Mouse (Mus musculus): Measurements from ENCODE around the gene Lhpp. TPM values are rescaled to one million over a fixed set of nuclear protein-coding genes. Genes with fewer than 3 reads are reported as not detected.

Lhpp gene
- polyA plus RNA-seq, 1 experiment from 2014 or later, result 9.3 TPM

DNA sequence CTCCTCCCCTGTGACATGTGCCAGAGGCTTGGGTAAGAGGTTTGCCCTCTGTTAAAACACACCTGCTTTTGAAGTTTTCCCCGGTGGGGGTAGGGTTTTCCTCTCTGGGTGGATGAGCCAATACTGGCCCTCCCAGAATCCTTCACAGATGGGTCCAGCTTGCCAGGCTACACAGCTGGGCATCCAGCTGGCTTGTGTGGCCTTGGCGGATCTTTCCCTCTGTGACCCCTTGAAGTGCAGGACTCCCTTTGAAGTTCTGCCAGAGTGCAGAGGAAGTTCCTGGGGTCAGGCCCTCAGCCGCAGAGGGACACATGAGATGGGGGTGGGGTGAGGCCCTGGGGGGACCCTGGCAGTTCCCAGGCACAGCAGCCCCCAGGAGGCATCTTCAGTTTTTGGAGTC lies 4.9 kb downstream of the Lhpp start:
- Histone ChIP-seq H3K9ac (ENCODE audit: low read length) (no peak overlapping the region), H3K4me2 (replicated peaks; ENCODE audit: low read depth) (no peak overlapping the region), H3K27ac (replicated peaks) (no peak overlapping the region), H3K36me3 (ENCODE audit: control insufficient read depth, insufficient read depth, low read length) (no peaks in the 10 kb centered on the region), H3K4me1 (replicated peaks; ENCODE audit: control insufficient read depth, insufficient read depth) (no peaks in the 10 kb centered on the region), H3K9me3 (ENCODE audit: control insufficient read depth, low read length) (no peaks in the 10 kb centered on the region), H3K4me3 (ENCODE audit: low read depth, low read length) (no peak overlapping the region), H3K27me3 (ENCODE audit: control insufficient read depth, insufficient read depth, low read length) (no peaks in the 10 kb centered on the region)
- 47% methylated on average over 3 of the region's 3 CpGs for WGBS
- TF ChIP-seq CTCF (IDR thresholded peaks at IDR 0.05; ENCODE audit: low read depth), result no peak
- TF ChIP-seq EP300 (optimal IDR thresholded peaks at IDR 0.05), result no peak
- DNase-seq (ENCODE audit: low spot score) (no peak), ATAC-seq (ENCODE audit: low FRiP score, low TSS enrichment) (no peak)

DNA sequence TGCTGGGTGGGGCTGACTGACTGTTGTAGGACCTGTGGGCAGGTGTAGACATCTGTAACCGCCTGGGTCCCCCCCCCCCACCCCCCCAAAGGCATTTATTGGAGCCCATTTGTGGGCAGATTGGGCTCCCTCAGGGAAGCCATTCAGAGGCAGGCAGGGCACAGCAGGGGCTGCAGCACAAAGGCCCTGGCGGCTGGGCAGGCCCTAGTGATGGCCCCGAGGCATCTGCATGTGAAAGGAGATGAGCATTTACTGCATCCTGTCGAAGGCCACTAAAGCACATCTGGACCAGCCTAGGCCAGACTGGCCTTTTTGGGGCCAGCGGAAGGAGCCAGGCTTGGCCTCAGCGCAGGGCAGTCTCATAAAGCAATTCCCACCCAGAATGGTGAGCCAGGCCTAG lies 6.0 kb downstream of the Lhpp start:
- DNase-seq (ENCODE audit: low spot score), result no peak
- Histone ChIP-seq H3K9ac (ENCODE audit: low read length) (no peak overlapping the region), H3K27ac (replicated peaks) (no peak overlapping the region), H3K27me3 (ENCODE audit: control insufficient read depth, insufficient read depth, low read length) (no peaks in the 10 kb centered on the region), H3K36me3 (ENCODE audit: control insufficient read depth, insufficient read depth, low read length) (no peaks in the 10 kb centered on the region), H3K4me2 (replicated peaks; ENCODE audit: low read depth) (no peak overlapping the region), H3K9me3 (ENCODE audit: control insufficient read depth, low read length) (no peaks in the 10 kb centered on the region), H3K4me3 (ENCODE audit: low read depth, low read length) (no peak overlapping the region), H3K4me1 (replicated peaks; ENCODE audit: control insufficient read depth, insufficient read depth) (no peaks in the 10 kb centered on the region)
- 68% methylated on average over 6 of the region's 6 CpGs for WGBS
- ATAC-seq (ENCODE audit: low FRiP score, low TSS enrichment), result no peak
- TF ChIP-seq EP300 (optimal IDR thresholded peaks at IDR 0.05), result no peak
- TF ChIP-seq CTCF (IDR thresholded peaks at IDR 0.05; ENCODE audit: low read depth), result no peak

DNA sequence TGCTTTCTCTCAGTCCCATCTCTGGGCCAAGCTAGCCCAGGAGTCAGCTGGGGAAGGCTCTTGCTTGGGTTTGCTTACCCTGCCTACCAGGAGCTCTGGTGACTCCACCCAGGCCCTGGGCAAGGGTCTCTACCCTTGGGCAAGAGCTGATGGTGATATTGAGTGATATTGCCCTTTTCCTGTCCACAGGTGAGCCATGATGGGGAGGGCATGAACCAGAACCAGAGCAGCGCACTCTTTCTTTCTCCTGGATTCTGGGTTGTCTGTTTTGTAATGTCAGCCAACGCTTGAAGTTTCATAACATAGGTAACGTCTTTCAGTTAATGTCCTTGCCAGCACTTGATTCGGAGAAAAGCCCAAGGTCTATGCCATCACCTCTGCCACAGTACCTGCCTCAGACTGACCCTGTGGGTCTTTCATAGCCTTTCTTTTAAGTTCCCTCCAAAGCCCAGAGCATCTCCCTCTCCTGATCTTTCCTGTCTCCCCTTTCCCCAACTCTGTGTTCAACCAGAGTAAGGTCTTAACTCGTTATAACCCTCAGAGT lies 6.7 kb downstream of the Lhpp start:
- no peak overlapping the region for H3K4me2 ChIP-seq (replicated peaks; ENCODE audit: low read depth)
- WGBS, result 81% methylated on average over 5 of the region's 5 CpGs
- no peak for TF ChIP-seq EP300 (optimal IDR thresholded peaks at IDR 0.05)
- TF ChIP-seq CTCF (IDR thresholded peaks at IDR 0.05; ENCODE audit: low read depth), result no peak
- no peaks in the 10 kb centered on the region for H3K27me3 ChIP-seq (ENCODE audit: control insufficient read depth, insufficient read depth, low read length)
- H3K4me3 ChIP-seq (ENCODE audit: low read depth, low read length), result no peak overlapping the region
- H3K4me1 ChIP-seq (replicated peaks; ENCODE audit: control insufficient read depth, insufficient read depth), result no peaks in the 10 kb centered on the region
- no peak overlapping the region for H3K27ac ChIP-seq (replicated peaks)
- ATAC-seq (ENCODE audit: low FRiP score, low TSS enrichment) (no peak), DNase-seq (ENCODE audit: low spot score) (no peak)
- no peaks in the 10 kb centered on the region for H3K36me3 ChIP-seq (ENCODE audit: control insufficient read depth, insufficient read depth, low read length)
- no peaks in the 10 kb centered on the region for H3K9me3 ChIP-seq (ENCODE audit: control insufficient read depth, low read length)
- H3K9ac ChIP-seq (ENCODE audit: low read length), result no peak overlapping the region

DNA sequence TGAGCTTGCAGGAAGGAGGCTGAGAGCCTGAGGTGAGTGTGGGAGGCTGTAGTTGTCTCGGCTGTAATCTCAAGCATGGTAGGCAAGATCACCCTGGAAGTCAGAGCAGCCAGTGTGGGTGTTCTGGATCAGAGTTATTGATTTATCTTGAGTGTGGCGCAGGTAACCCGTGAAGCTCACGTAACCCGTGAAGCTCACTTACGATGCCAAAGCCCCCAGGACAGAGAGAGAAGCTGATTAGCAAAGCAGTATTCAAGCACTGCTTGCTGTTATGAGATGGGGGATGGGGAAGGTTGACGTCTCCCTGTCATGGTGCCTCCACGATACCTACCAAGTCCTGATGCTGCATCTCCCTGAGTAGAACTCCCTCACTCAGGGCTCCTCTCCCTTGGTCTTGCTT lies 9.1 kb downstream of the Lhpp start:
- no peaks in the 10 kb centered on the region for H3K36me3 ChIP-seq (ENCODE audit: control insufficient read depth, insufficient read depth, low read length)
- no peaks in the 10 kb centered on the region for H3K9me3 ChIP-seq (ENCODE audit: control insufficient read depth, low read length)
- H3K27ac ChIP-seq (replicated peaks), result no peak overlapping the region
- DNase-seq (ENCODE audit: low spot score), result no peak
- H3K4me1 ChIP-seq (replicated peaks; ENCODE audit: control insufficient read depth, insufficient read depth), result no peaks in the 10 kb centered on the region
- no peak overlapping the region for H3K4me2 ChIP-seq (replicated peaks; ENCODE audit: low read depth)
- H3K4me3 ChIP-seq (ENCODE audit: low read depth, low read length), result no peak overlapping the region
- TF ChIP-seq CTCF (IDR thresholded peaks at IDR 0.05; ENCODE audit: low read depth), result no peak
- TF ChIP-seq EP300 (optimal IDR thresholded peaks at IDR 0.05), result no peak
- no peak overlapping the region for H3K9ac ChIP-seq (ENCODE audit: low read length)
- no peak for ATAC-seq (ENCODE audit: low FRiP score, low TSS enrichment)
- H3K27me3 ChIP-seq (ENCODE audit: control insufficient read depth, insufficient read depth, low read length), result no peaks in the 10 kb centered on the region
- 90% methylated on average over 8 of the region's 8 CpGs for WGBS

DNA sequence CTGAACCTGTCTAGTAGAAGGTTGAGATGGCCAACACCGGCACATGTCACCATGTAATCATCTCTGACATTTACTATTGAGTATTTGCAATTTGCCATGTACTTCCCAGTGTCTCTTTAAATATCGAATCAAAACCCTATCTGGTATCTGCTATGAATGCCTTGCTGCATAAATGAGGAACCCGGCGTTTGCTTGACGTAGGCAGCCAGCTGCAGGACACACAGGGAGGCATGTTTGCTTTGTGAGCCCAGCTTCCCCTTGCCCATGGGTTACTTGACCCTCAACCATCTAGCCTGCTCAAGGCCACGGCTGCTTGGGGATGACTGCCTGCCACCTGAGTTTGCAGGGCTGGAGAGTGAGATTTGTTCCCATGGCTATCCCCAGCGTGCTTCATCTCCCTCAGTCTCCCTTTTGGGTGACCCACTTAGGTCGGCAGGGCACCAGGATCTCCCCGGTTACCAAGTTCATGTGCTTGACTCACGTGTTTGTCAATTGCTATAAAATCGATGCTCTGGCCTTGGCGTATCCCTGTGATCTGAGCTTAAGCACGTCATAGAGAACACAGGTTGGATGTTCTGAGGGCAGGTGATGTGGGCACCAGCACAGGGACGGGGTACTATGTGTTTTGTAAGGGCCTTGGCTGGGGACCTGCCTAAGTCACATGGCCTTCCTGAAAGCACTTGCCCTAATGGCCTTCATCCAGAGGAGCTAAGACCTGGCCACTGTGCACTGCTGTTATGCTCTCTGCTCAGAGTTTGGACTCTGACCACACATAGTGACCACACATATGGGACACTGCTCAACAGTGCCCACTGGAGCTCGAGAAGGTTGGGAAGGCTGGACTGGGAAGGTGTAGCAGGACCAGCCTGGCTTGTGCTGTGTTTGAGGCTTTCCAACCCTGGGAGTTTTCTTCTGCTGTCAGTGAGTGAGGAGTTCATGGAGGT lies 9.8 kb downstream of the Lhpp start:
- DNase-seq (ENCODE audit: low spot score), result no peak

DNA sequence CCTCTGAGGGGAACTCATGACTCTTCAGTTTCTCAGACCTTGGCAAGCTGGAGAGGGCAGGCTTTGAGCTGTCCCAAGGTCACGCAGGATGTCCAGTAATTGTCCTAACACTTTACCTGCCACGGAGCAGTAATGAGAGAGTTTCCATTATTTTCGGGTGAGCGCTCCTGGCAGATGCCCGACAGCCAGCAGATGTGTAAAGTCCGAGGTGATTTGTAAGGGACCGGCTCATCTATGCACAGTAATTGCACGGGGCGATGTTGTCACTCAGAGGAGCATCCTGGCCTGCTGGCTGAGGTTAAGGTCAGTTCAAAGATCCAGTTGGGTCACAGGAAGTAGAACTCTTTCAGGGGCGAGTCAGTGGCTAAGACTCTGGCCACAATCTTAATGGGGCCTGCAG lies 13.7 kb downstream of the Lhpp start:
- DNase-seq (ENCODE audit: low spot score), result no peak
- Histone ChIP-seq H3K9ac (ENCODE audit: low read length) (no peak overlapping the region), H3K27ac (replicated peaks) (no peak overlapping the region), H3K9me3 (ENCODE audit: control insufficient read depth, low read length) (no peaks in the 10 kb centered on the region), H3K27me3 (ENCODE audit: control insufficient read depth, insufficient read depth, low read length) (no peaks in the 10 kb centered on the region), H3K4me1 (replicated peaks; ENCODE audit: control insufficient read depth, insufficient read depth) (no peaks in the 10 kb centered on the region), H3K4me2 (replicated peaks; ENCODE audit: low read depth) (no peak overlapping the region), H3K36me3 (ENCODE audit: control insufficient read depth, insufficient read depth, low read length) (no peaks in the 10 kb centered on the region), H3K4me3 (ENCODE audit: low read depth, low read length) (no peak overlapping the region)
- TF ChIP-seq EP300 (optimal IDR thresholded peaks at IDR 0.05), result no peak
- no peak for TF ChIP-seq CTCF (IDR thresholded peaks at IDR 0.05; ENCODE audit: low read depth)
- 81% methylated on average over 10 of the region's 10 CpGs for WGBS
- ATAC-seq (ENCODE audit: low FRiP score, low TSS enrichment), result no peak

More for the DNA sequence above, 9.8 kb downstream of the Lhpp start:
- H3K4me1 ChIP-seq (replicated peaks; ENCODE audit: control insufficient read depth, insufficient read depth), result no peaks in the 10 kb centered on the region
- no peak overlapping the region for H3K4me2 ChIP-seq (replicated peaks; ENCODE audit: low read depth)
- no peak for TF ChIP-seq EP300 (optimal IDR thresholded peaks at IDR 0.05)
- TF ChIP-seq CTCF (IDR thresholded peaks at IDR 0.05; ENCODE audit: low read depth), result no peak
- H3K4me3 ChIP-seq (ENCODE audit: low read depth, low read length), result no peak overlapping the region
- ATAC-seq (ENCODE audit: low FRiP score, low TSS enrichment), result peak; percentile 51; the same call in 1 of the 2 replicates
- no peaks in the 10 kb centered on the region for H3K27me3 ChIP-seq (ENCODE audit: control insufficient read depth, insufficient read depth, low read length)
- H3K9ac ChIP-seq (ENCODE audit: low read length), result no peak overlapping the region
- no peak overlapping the region for H3K27ac ChIP-seq (replicated peaks)
- H3K9me3 ChIP-seq (ENCODE audit: control insufficient read depth, low read length), result no peaks in the 10 kb centered on the region
- WGBS, result 86% methylated on average over 15 of the region's 15 CpGs
- no peaks in the 10 kb centered on the region for H3K36me3 ChIP-seq (ENCODE audit: control insufficient read depth, insufficient read depth, low read length)
